13 mouse cellular contexts compared by ENCODE assay signal in the genomic region with DNA sequence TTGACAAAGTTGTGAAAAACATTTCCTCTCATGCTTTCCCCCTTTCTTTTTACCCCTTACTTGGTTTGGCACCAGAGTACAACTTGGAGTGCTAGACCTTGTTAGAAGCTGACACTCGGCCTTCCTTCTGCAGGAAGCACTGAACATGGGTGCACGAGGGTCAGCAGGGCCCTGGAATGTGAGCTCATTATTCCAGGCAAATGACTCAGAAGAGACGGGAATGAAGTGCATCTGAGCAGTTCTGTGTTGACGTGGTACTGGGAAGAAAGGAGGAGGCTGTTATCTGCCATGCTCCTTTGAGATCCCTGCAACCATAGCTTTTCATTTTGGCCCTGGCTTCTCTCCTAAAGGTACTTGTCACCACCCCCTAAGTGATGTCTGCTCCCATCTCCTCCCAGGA.
"Had no signal": no experiment of that assay in that cellular context is flagged by ENCODE, and none has a peak within 500 bp of the region (broad histone marks: within the 10 kb centered on the region; RNA-seq: fewer than 3 reads in every experiment).

No protein-coding gene starts in this region.

- DNase-seq: lung, postnatal 36 days; right cerebral cortex, adult 18-20 months; right cerebral cortex, postnatal 25 days; thymus, postnatal 4 days had no signal

- H3K9ac ChIP-seq: limb, embryonic 15.5 days; liver, embryonic 12.5 days; midbrain, embryonic 12.5 days; neural tube, embryonic 13.5 days had no signal

- H3K4me3 ChIP-seq: left cerebral cortex, adult 2 months; limb, embryonic 15.5 days; liver, embryonic 12.5 days; megakaryocyte, embryonic 14.5 days; midbrain, embryonic 12.5 days; neural tube, embryonic 13.5 days had no signal

- ATAC-seq: intestine, embryonic 16.5 days; liver, embryonic 12.5 days; midbrain, embryonic 16.5 days had no signal

- H3K9me3 ChIP-seq: limb, embryonic 15.5 days; liver, embryonic 12.5 days; midbrain, embryonic 12.5 days; neural tube, embryonic 13.5 days had no signal

- H3K4me2 ChIP-seq: limb, embryonic 15.5 days; liver, embryonic 12.5 days; midbrain, embryonic 12.5 days; neural tube, embryonic 13.5 days had no signal

- H3K36me3 ChIP-seq: limb, embryonic 15.5 days; liver, embryonic 12.5 days; midbrain, embryonic 12.5 days; neural tube, embryonic 13.5 days had no signal

- H3K27ac ChIP-seq: left cerebral cortex, adult 2 months; limb, embryonic 15.5 days; liver, embryonic 12.5 days; midbrain, embryonic 12.5 days; neural tube, embryonic 13.5 days; stomach, postnatal 0 days had no signal

- H3K27me3 ChIP-seq: limb, embryonic 15.5 days; liver, embryonic 12.5 days; midbrain, embryonic 12.5 days; neural tube, embryonic 13.5 days had no signal

- H3K4me1 ChIP-seq: limb, embryonic 15.5 days; liver, embryonic 12.5 days; midbrain, embryonic 12.5 days; neural tube, embryonic 13.5 days had no signal
